Mouse (Mus musculus) cortical plate, adult 2 months (tissue): Measurements from ENCODE around the gene Zdhhc6. TPM values are rescaled to one million over a fixed set of nuclear protein-coding genes. Genes with fewer than 3 reads are reported as not detected.

ENCODE experiments used
- H3K27ac ChIP-seq: fragments of 200-500 bp; 2 replicates; pipeline ENCODE4 v1.5.1; 2012; ENCODE audit warnings: low read length, control low read depth, inconsistent platforms; ENCODE audit not compliant: insufficient read depth
- H3K4me1 ChIP-seq: fragments of 200-500 bp; 2 replicates; pipeline ENCODE4 v1.6.1; 2011; ENCODE audit warnings: low read length; ENCODE audit not compliant: control insufficient read depth, insufficient read depth
- H3K4me3 ChIP-seq: fragments of 200-500 bp; 2 replicates; pipeline ENCODE4 v1.5.1; 2011; ENCODE audit warnings: mild to moderate bottlenecking, low read length, control low read depth; ENCODE audit not compliant: insufficient read depth
- CTCF ChIP-seq: fragments of 200-500 bp; IDR thresholded peaks from 2 replicates; pipeline ENCODE4 v1.5.1; 2011; ENCODE audit warnings: mild to moderate bottlenecking, control low read depth, low read length; ENCODE audit not compliant: insufficient read depth; ENCODE audit errors: extremely low read depth
- POLR2A ChIP-seq: fragments of 200-500 bp; IDR thresholded peaks from 2 replicates; pipeline ENCODE4 v1.6.1; 2011; ENCODE audit warnings: mild to moderate bottlenecking, low read length, control low read depth; ENCODE audit not compliant: insufficient read depth; ENCODE audit errors: extremely low read depth
- polyA plus RNA-seq: library from polyadenylated mRNA; depleted of rRNA; stranded (reverse); fragments of >200 nt; gene quantifications from 2 replicates; pipeline ENCODE4 v1.2.3, GENCODE M21; 2012

Gene Zdhhc6
- polyA plus RNA-seq, 1 experiment = 27.2 TPM

GRCm38 (mm10) chr19:55313649-55314048 is 2.2 kb downstream of the Zdhhc6 start:
- no peak overlapping the region for H3K4me3 ChIP-seq
- H3K27ac ChIP-seq = no peak overlapping the region
- no peak for TF ChIP-seq CTCF
- no peak for TF ChIP-seq POLR2A
- H3K4me1 ChIP-seq = peaks cover 4% of the 10 kb centered on the region

- H3K4me3 ChIP-seq = no peak overlapping the region
- peaks cover under 1% of the 10 kb centered on the region; the same call in 1 of the 2 replicates for H3K4me1 ChIP-seq
- TF ChIP-seq CTCF = no peak
- no peak for TF ChIP-seq POLR2A
- H3K27ac ChIP-seq = no peak overlapping the region
Observed at GRCm38 (mm10) chr19:55311874-55312273, 4.0 kb downstream of the Zdhhc6 start.

DNA sequence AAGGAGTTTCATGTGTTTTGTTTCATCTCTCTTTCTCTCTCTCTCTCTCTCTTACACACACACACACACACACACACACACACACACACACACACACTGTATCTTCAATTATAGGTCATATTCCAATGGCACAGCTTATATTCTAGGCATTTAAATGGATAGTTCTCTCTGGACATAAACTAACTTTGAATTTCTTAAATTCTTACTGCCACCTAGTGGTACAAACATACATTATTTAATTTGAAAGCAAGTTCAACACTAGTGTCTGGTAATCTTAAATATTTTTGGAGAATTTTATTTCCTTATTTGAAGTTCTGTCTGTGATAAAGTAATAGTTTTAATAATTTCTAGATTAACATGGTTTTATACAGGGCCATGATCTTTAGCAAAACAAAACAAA is 10.8 kb downstream of the Zdhhc6 start:
- no peak overlapping the region for H3K4me3 ChIP-seq
- H3K4me1 ChIP-seq = no peaks in the 10 kb centered on the region
- no peak for TF ChIP-seq POLR2A
- TF ChIP-seq CTCF = no peak
- no peak overlapping the region for H3K27ac ChIP-seq

GRCm38 (mm10) chr19:55300525-55300924 is 15.3 kb downstream of the Zdhhc6 start:
- no peak for TF ChIP-seq CTCF
- TF ChIP-seq POLR2A = no peak

GRCm38 (mm10) chr19:55299378-55299777 is 16.5 kb downstream of the Zdhhc6 start:
- H3K4me3 ChIP-seq = no peak overlapping the region
- TF ChIP-seq POLR2A (no peak), CTCF (no peak)
- no peak overlapping the region for H3K27ac ChIP-seq
- H3K4me1 ChIP-seq = no peaks in the 10 kb centered on the region

More at GRCm38 (mm10) chr19:55300525-55300924, 15.3 kb downstream of the Zdhhc6 start:
- Histone ChIP-seq H3K4me3 (no peak overlapping the region), H3K27ac (no peak overlapping the region), H3K4me1 (no peaks in the 10 kb centered on the region)

- no peak for TF ChIP-seq CTCF
- TF ChIP-seq POLR2A = no peak
- Histone ChIP-seq H3K27ac (no peak overlapping the region), H3K4me1 (no peaks in the 10 kb centered on the region), H3K4me3 (no peak overlapping the region)
Observed at GRCm38 (mm10) chr19:55297961-55298360, 17.9 kb downstream of the Zdhhc6 start.

GRCm38 (mm10) chr19:55297489-55297888 is 18.3 kb downstream of the Zdhhc6 start:
- Histone ChIP-seq H3K4me3 (no peak overlapping the region), H3K4me1 (no peaks in the 10 kb centered on the region), H3K27ac (no peak overlapping the region)
- TF ChIP-seq POLR2A = no peak
- no peak for TF ChIP-seq CTCF

GRCm38 (mm10) chr19:55296301-55296700 is 19.5 kb downstream of the Zdhhc6 start:
- TF ChIP-seq POLR2A (no peak), CTCF (no peak)
- Histone ChIP-seq H3K27ac (no peak overlapping the region), H3K4me1 (no peaks in the 10 kb centered on the region), H3K4me3 (no peak overlapping the region)

DNA sequence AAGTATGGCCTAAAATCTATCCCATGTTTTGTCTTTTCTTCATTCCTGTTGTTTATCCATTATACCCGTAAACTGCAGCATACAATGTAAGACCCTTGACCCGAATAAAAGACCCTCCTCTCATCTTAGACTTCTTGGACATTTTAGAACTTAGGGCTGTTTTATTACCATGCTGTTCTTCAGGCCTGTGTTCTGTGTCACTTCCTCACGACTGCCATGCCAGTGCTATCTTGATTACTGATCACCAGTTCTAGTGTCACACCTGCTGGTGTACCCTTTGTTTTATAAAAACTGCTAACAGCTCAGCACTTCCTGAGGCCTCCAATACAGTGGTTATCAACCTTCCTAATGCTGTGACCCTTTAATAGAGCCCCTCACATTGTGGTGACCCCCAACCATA is 20.3 kb downstream of the Zdhhc6 start:
- no peak for TF ChIP-seq POLR2A
- Histone ChIP-seq H3K4me1 (no peaks in the 10 kb centered on the region), H3K27ac (no peak overlapping the region), H3K4me3 (no peak overlapping the region)

DNA sequence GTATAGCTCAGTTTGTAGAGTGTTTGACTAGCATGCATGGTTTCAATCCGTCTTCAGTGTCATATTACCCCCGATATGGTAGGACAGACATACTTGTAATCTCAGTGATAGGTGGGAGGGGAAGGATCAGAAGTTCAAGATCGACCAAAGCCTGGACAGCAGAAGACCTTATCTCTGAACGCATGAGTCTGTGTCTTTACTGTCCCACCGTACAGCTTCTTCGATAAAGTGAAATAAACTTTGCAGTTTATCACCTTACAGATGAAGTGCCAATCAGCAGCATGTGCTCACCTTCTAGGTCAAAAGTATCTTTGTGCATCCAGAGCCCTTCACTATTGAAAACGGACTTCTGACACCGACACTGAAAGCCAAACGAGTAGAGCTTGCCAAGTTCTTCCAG is 20.8 kb downstream of the Zdhhc6 start:
- no peak overlapping the region for H3K4me3 ChIP-seq
- H3K27ac ChIP-seq = no peak overlapping the region
- TF ChIP-seq POLR2A (no peak), CTCF (no peak)
- H3K4me1 ChIP-seq = no peaks in the 10 kb centered on the region

- Histone ChIP-seq H3K4me1 (no peaks in the 10 kb centered on the region), H3K4me3 (no peak overlapping the region), H3K27ac (no peak overlapping the region)
- TF ChIP-seq CTCF (no peak), POLR2A (no peak)
Observed at GRCm38 (mm10) chr19:55293175-55293574, 22.7 kb downstream of the Zdhhc6 start.
